Mouse (Mus musculus): ENCODE results near the gene Slc35e2.
A peak's percentile ranks its signal among the peaks of the same experiment; 100 is the strongest.

The Slc35e2 gene

GRCm38 (mm10) chr4:155601997-155602456, 811 bp downstream of the Slc35e2 start:
- Histone ChIP-seq H3K4me1 (replicated peaks; ENCODE audit: low read depth, low read length) (peaks cover 47% of the 10 kb centered on the region), H3K36me3 (ENCODE audit: insufficient read depth, low read length) (peaks cover 43% of the 10 kb centered on the region), H3K27me3 (ENCODE audit: insufficient read depth, low read length) (no peaks in the 10 kb centered on the region), H3K9me3 (ENCODE audit: low read length) (no peaks in the 10 kb centered on the region), H3K4me3 (replicated peaks; ENCODE audit: low read length) (peak overlapping the region; percentile 96)
- TF ChIP-seq POU5F1 (IDR thresholded peaks at IDR 0.05; ENCODE audit: borderline replicate concordance, low read length) (no peak), CTCF (conservative IDR thresholded peaks at IDR 0.05; ENCODE audit: low read length) (no peak), NANOG (IDR thresholded peaks at IDR 0.05; ENCODE audit: borderline replicate concordance, low read length) (no peak)

- Histone ChIP-seq H3K27me3 (ENCODE audit: insufficient read depth, low read length) (no peaks in the 10 kb centered on the region), H3K9me3 (ENCODE audit: low read length) (no peaks in the 10 kb centered on the region), H3K4me1 (replicated peaks; ENCODE audit: low read depth, low read length) (peaks cover 46% of the 10 kb centered on the region), H3K36me3 (ENCODE audit: insufficient read depth, low read length) (peaks cover 51% of the 10 kb centered on the region), H3K4me3 (replicated peaks; ENCODE audit: low read length) (peak overlapping the region; percentile 96)
- TF ChIP-seq CTCF (conservative IDR thresholded peaks at IDR 0.05; ENCODE audit: low read length), result no peak
These were observed 1.5 kb downstream of the Slc35e2 start for GRCm38 (mm10) chr4:155602753-155603152.

GRCm38 (mm10) chr4:155603801-155604200, 2.6 kb downstream of the Slc35e2 start:
- Histone ChIP-seq H3K27me3 (ENCODE audit: insufficient read depth, low read length) (no peaks in the 10 kb centered on the region), H3K4me1 (replicated peaks; ENCODE audit: low read depth, low read length) (peaks cover 36% of the 10 kb centered on the region), H3K4me3 (replicated peaks; ENCODE audit: low read length) (no peak overlapping the region), H3K9me3 (ENCODE audit: low read length) (no peaks in the 10 kb centered on the region), H3K36me3 (ENCODE audit: insufficient read depth, low read length) (peaks cover 60% of the 10 kb centered on the region)
- TF ChIP-seq NANOG (IDR thresholded peaks at IDR 0.05; ENCODE audit: borderline replicate concordance, low read length) (no peak), CTCF (conservative IDR thresholded peaks at IDR 0.05; ENCODE audit: low read length) (no peak), POU5F1 (IDR thresholded peaks at IDR 0.05; ENCODE audit: borderline replicate concordance, low read length) (no peak)

GRCm38 (mm10) chr4:155605132-155605531, 3.9 kb downstream of the Slc35e2 start:
- TF ChIP-seq CTCF (conservative IDR thresholded peaks at IDR 0.05; ENCODE audit: low read length), result no peak
- Histone ChIP-seq H3K27me3 (ENCODE audit: insufficient read depth, low read length) (no peaks in the 10 kb centered on the region), H3K9me3 (ENCODE audit: low read length) (no peaks in the 10 kb centered on the region), H3K4me3 (replicated peaks; ENCODE audit: low read length) (no peak overlapping the region), H3K4me1 (replicated peaks; ENCODE audit: low read depth, low read length) (peaks cover 29% of the 10 kb centered on the region), H3K36me3 (ENCODE audit: insufficient read depth, low read length) (peaks cover 73% of the 10 kb centered on the region)

- H3K27me3 ChIP-seq (ENCODE audit: insufficient read depth, low read length), result no peaks in the 10 kb centered on the region
- no peaks in the 10 kb centered on the region for H3K9me3 ChIP-seq (ENCODE audit: low read length)
- TF ChIP-seq POU5F1 (IDR thresholded peaks at IDR 0.05; ENCODE audit: borderline replicate concordance, low read length), result no peak
- TF ChIP-seq NANOG (IDR thresholded peaks at IDR 0.05; ENCODE audit: borderline replicate concordance, low read length), result no peak
- no peak for TF ChIP-seq CTCF (conservative IDR thresholded peaks at IDR 0.05; ENCODE audit: low read length)
- peaks cover 88% of the 10 kb centered on the region for H3K36me3 ChIP-seq (ENCODE audit: insufficient read depth, low read length)
- peaks cover 22% of the 10 kb centered on the region for H3K4me1 ChIP-seq (replicated peaks; ENCODE audit: low read depth, low read length)
- no peak overlapping the region for H3K4me3 ChIP-seq (replicated peaks; ENCODE audit: low read length)
These were observed 5.6 kb downstream of the Slc35e2 start for GRCm38 (mm10) chr4:155606825-155607224.

- Histone ChIP-seq H3K9me3 (ENCODE audit: low read length) (no peaks in the 10 kb centered on the region), H3K4me3 (replicated peaks; ENCODE audit: low read length) (no peak overlapping the region), H3K4me1 (replicated peaks; ENCODE audit: low read depth, low read length) (no peaks in the 10 kb centered on the region; the same call in 1 of the 2 replicates), H3K36me3 (ENCODE audit: insufficient read depth, low read length) (peaks cover 93% of the 10 kb centered on the region), H3K27me3 (ENCODE audit: insufficient read depth, low read length) (no peaks in the 10 kb centered on the region)
- TF ChIP-seq NANOG (IDR thresholded peaks at IDR 0.05; ENCODE audit: borderline replicate concordance, low read length) (no peak), POU5F1 (IDR thresholded peaks at IDR 0.05; ENCODE audit: borderline replicate concordance, low read length) (no peak), CTCF (conservative IDR thresholded peaks at IDR 0.05; ENCODE audit: low read length) (no peak)
These were observed 10.6 kb downstream of the Slc35e2 start for GRCm38 (mm10) chr4:155611860-155612259.

- Histone ChIP-seq H3K9me3 (ENCODE audit: low read length) (no peaks in the 10 kb centered on the region), H3K4me1 (replicated peaks; ENCODE audit: low read depth, low read length) (no peaks in the 10 kb centered on the region), H3K27me3 (ENCODE audit: insufficient read depth, low read length) (no peaks in the 10 kb centered on the region), H3K36me3 (ENCODE audit: insufficient read depth, low read length) (peaks cover 95% of the 10 kb centered on the region), H3K4me3 (replicated peaks; ENCODE audit: low read length) (no peak overlapping the region)
- no peak for TF ChIP-seq NANOG (IDR thresholded peaks at IDR 0.05; ENCODE audit: borderline replicate concordance, low read length)
- TF ChIP-seq POU5F1 (IDR thresholded peaks at IDR 0.05; ENCODE audit: borderline replicate concordance, low read length), result no peak
These were observed 12.0 kb downstream of the Slc35e2 start for GRCm38 (mm10) chr4:155613264-155613663.

- H3K27me3 ChIP-seq (ENCODE audit: insufficient read depth, low read length), result no peaks in the 10 kb centered on the region
- H3K36me3 ChIP-seq (ENCODE audit: insufficient read depth, low read length), result peaks cover 90% of the 10 kb centered on the region
- no peak overlapping the region for H3K4me3 ChIP-seq (replicated peaks; ENCODE audit: low read length)
- peaks cover 2% of the 10 kb centered on the region for H3K4me1 ChIP-seq (replicated peaks; ENCODE audit: low read depth, low read length)
- H3K9me3 ChIP-seq (ENCODE audit: low read length), result no peaks in the 10 kb centered on the region
- no peak for TF ChIP-seq CTCF (conservative IDR thresholded peaks at IDR 0.05; ENCODE audit: low read length)
- TF ChIP-seq NANOG (IDR thresholded peaks at IDR 0.05; ENCODE audit: borderline replicate concordance, low read length), result no peak
- no peak for TF ChIP-seq POU5F1 (IDR thresholded peaks at IDR 0.05; ENCODE audit: borderline replicate concordance, low read length)
These were observed 17.1 kb downstream of the Slc35e2 start for GRCm38 (mm10) chr4:155618321-155618720.

Measured in E14TG2a.4 (cell line).